15 mouse cellular contexts compared by ENCODE assay signal in genomic region chr3:18453220-18453985, GRCm38 (mm10).
DNase-seq lines count a peak whose midpoint lies in the region; ATAC-seq and TF ChIP-seq lines count a peak whose summit lies in the region.
"Had no signal": no experiment of that assay in that cellular context is flagged by ENCODE, and none has a peak within 500 bp of the region (broad histone marks: within the 10 kb centered on the region; RNA-seq: fewer than 3 reads in every experiment).

No protein-coding gene starts in this region.

- H3K27ac ChIP-seq in neural tube, embryonic 11.5 days (ENCODE audit: low read depth, low read length) = no peak overlapping the region
- H3K27ac ChIP-seq in forebrain, postnatal 0 days (ENCODE audit: low read depth, low read length) = peak overlapping the region; percentile 54; the same call in 1 of the 2 replicates
- no peak overlapping the region for H3K27ac ChIP-seq in midbrain, embryonic 13.5 days
- H3K27ac ChIP-seq in neural tube, embryonic 15.5 days (replicated peaks) = no peak overlapping the region
- H3K27ac ChIP-seq: heart, adult 2 months; heart, embryonic 15.5 days had no signal

- no peak for TF ChIP-seq CTCF in forebrain, postnatal 0 days (IDR thresholded peaks at IDR 0.05; ENCODE audit: low read depth)

- DNase-seq in neural tube, embryonic 11.5 days (ENCODE audit: low spot score) = no peak
- DNase-seq in neural tube, embryonic 10.5 days (ENCODE audit: extremely low spot score, low spot score) = no peak
- DNase-seq in forebrain, postnatal 0 days = peak; percentile 57
- DNase-seq in Muller cell, postnatal 12 days (ENCODE audit: inconsistent ontology term) = no peak
- DNase-seq in thymus, postnatal 14 days = no peak
- DNase-seq: adrenal gland, postnatal 25 days; cerebellum, adult 9-10 months; gastrocnemius, postnatal 10 days; heart, adult 2 months; kidney, adult 2 months had no signal

- H3K27me3 ChIP-seq in neural tube, embryonic 11.5 days (ENCODE audit: control insufficient read depth, insufficient read depth, low read length) = no peaks in the 10 kb centered on the region
- H3K27me3 ChIP-seq in forebrain, postnatal 0 days (ENCODE audit: insufficient read depth, low read length) = no peaks in the 10 kb centered on the region
- H3K27me3 ChIP-seq in midbrain, embryonic 13.5 days = no peaks in the 10 kb centered on the region
- no peaks in the 10 kb centered on the region for H3K27me3 ChIP-seq in neural tube, embryonic 15.5 days (replicated peaks)
- H3K27me3 ChIP-seq: heart, embryonic 15.5 days; Patski had no signal

- H3K9me3 ChIP-seq in neural tube, embryonic 11.5 days (ENCODE audit: control insufficient read depth, low read length) = no peaks in the 10 kb centered on the region
- no peaks in the 10 kb centered on the region for H3K9me3 ChIP-seq in forebrain, postnatal 0 days (ENCODE audit: low read length)
- no peaks in the 10 kb centered on the region for H3K9me3 ChIP-seq in midbrain, embryonic 13.5 days
- no peaks in the 10 kb centered on the region for H3K9me3 ChIP-seq in neural tube, embryonic 15.5 days (replicated peaks)
- H3K9me3 ChIP-seq: heart, embryonic 15.5 days had no signal

- 76% methylated on average over 2 of the region's 3 CpGs for WGBS in neural tube, embryonic 11.5 days
- WGBS in forebrain, postnatal 0 days = 14% methylated on average over 2 of the region's 3 CpGs
- WGBS in midbrain, embryonic 13.5 days = 19% methylated on average over 3 of the region's 3 CpGs
- 50% methylated on average over 3 of the region's 3 CpGs for WGBS in neural tube, embryonic 15.5 days

- no peak overlapping the region for H3K9ac ChIP-seq in neural tube, embryonic 11.5 days (ENCODE audit: low read length)
- no peak overlapping the region for H3K9ac ChIP-seq in forebrain, postnatal 0 days
- no peak overlapping the region for H3K9ac ChIP-seq in midbrain, embryonic 13.5 days (replicated peaks)
- no peak overlapping the region for H3K9ac ChIP-seq in neural tube, embryonic 15.5 days (replicated peaks)
- H3K9ac ChIP-seq: heart, embryonic 15.5 days had no signal

- H3K4me3 ChIP-seq in neural tube, embryonic 11.5 days (ENCODE audit: low read depth, low read length) = no peak overlapping the region
- H3K4me3 ChIP-seq in forebrain, postnatal 0 days (ENCODE audit: low read depth, low read length) = no peak overlapping the region
- no peak overlapping the region for H3K4me3 ChIP-seq in midbrain, embryonic 13.5 days (replicated peaks)
- H3K4me3 ChIP-seq in neural tube, embryonic 15.5 days (replicated peaks) = no peak overlapping the region
- H3K4me3 ChIP-seq: heart, adult 2 months; heart, embryonic 15.5 days had no signal

- H3K4me2 ChIP-seq in neural tube, embryonic 11.5 days (ENCODE audit: low read depth) = no peak overlapping the region
- no peak overlapping the region for H3K4me2 ChIP-seq in forebrain, postnatal 0 days (ENCODE audit: low read depth)
- H3K4me2 ChIP-seq in midbrain, embryonic 13.5 days (replicated peaks) = no peak overlapping the region
- H3K4me2 ChIP-seq in neural tube, embryonic 15.5 days = no peak overlapping the region
- H3K4me2 ChIP-seq: heart, embryonic 15.5 days had no signal

- H3K36me3 ChIP-seq in neural tube, embryonic 11.5 days (ENCODE audit: control insufficient read depth, insufficient read depth, low read length) = no peaks in the 10 kb centered on the region
- H3K36me3 ChIP-seq in forebrain, postnatal 0 days (ENCODE audit: insufficient read depth) = no peaks in the 10 kb centered on the region
- no peaks in the 10 kb centered on the region for H3K36me3 ChIP-seq in midbrain, embryonic 13.5 days
- no peaks in the 10 kb centered on the region for H3K36me3 ChIP-seq in neural tube, embryonic 15.5 days
- H3K36me3 ChIP-seq: heart, embryonic 15.5 days had no signal

- ATAC-seq in neural tube, embryonic 11.5 days (ENCODE audit: insufficient read depth, low FRiP score, low TSS enrichment) = peak; percentile 58; the same call in 1 of the 2 replicates
- ATAC-seq in forebrain, postnatal 0 days = peak; percentile 79; the same call in 1 of the 2 replicates
- ATAC-seq in midbrain, embryonic 13.5 days = peak; percentile 86
- peak; percentile 63; the same call in 1 of the 2 replicates for ATAC-seq in neural tube, embryonic 15.5 days (ENCODE audit: low FRiP score)
- no peak for ATAC-seq in cerebellum, adult (ENCODE audit: insufficient number of reproducible peaks, low FRiP score, low TSS enrichment)

- H3K4me1 ChIP-seq in neural tube, embryonic 11.5 days (ENCODE audit: control insufficient read depth, insufficient read depth, low read length) = no peaks in the 10 kb centered on the region
- H3K4me1 ChIP-seq in forebrain, postnatal 0 days (ENCODE audit: insufficient read depth) = no peaks in the 10 kb centered on the region
- H3K4me1 ChIP-seq in midbrain, embryonic 13.5 days (replicated peaks) = peaks cover 7% of the 10 kb centered on the region; the same call in 1 of the 2 replicates
- H3K4me1 ChIP-seq in neural tube, embryonic 15.5 days = no peaks in the 10 kb centered on the region
- H3K4me1 ChIP-seq: heart, embryonic 15.5 days had no signal
